Mouse (Mus musculus) midbrain, embryonic 14.5 days (tissue): ENCODE data around the gene Bcat2. TPM values are rescaled to one million over a fixed set of nuclear protein-coding genes. Genes with fewer than 3 reads are reported as not detected.
A peak's percentile ranks its signal among the peaks of the same experiment; 100 is the strongest.

Experiments
- ATAC-seq: fragments of 200-750 bp; cut with Nextera tagmentation; 2 replicates; pipeline ENCODE4 v1.8.0; 2017; ENCODE audit warnings: moderate number of reproducible peaks, moderate library complexity; ENCODE audit not compliant: low FRiP score, low TSS enrichment
- DNase-seq: peaks from one replicate; pipeline ENCODE4 v3.0.0-alpha.2; 2015
- H3K27ac ChIP-seq: fragments of 300-500 bp; sonication (generic); replicated peaks from 2 replicates; pipeline ENCODE4 v1.5.1; 2014; ENCODE audit warnings: mild to moderate bottlenecking, low read depth, low read length, moderate library complexity
- H3K27me3 ChIP-seq: fragments of 300-500 bp; sonication (generic); 2 replicates; pipeline ENCODE4 v1.6.1; 2014; ENCODE audit warnings: low read length, control low read depth, mixed read lengths; ENCODE audit not compliant: control insufficient read depth, insufficient read depth
- H3K36me3 ChIP-seq: fragments of 300-500 bp; sonication (generic); 2 replicates; pipeline ENCODE4 v1.6.1; 2014; ENCODE audit warnings: low read length, control low read depth; ENCODE audit not compliant: control insufficient read depth, insufficient read depth
- H3K4me1 ChIP-seq: fragments of 300-500 bp; sonication (generic); 2 replicates; pipeline ENCODE4 v1.6.1; 2014; ENCODE audit warnings: mild to moderate bottlenecking, antibody characterized with exemption, low read length, control low read depth; ENCODE audit not compliant: control insufficient read depth, insufficient read depth
- H3K4me2 ChIP-seq: fragments of 300-500 bp; sonication (generic); 2 replicates; pipeline ENCODE4 v1.6.1; 2014; ENCODE audit warnings: mild to moderate bottlenecking, low read length, moderate library complexity
- H3K4me3 ChIP-seq: fragments of 300-500 bp; sonication (generic); replicated peaks from 2 replicates; pipeline ENCODE4 v1.5.1; 2014; ENCODE audit warnings: low read depth, low read length
- H3K9ac ChIP-seq: fragments of 300-500 bp; sonication (generic); replicated peaks from 2 replicates; pipeline ENCODE4 v1.6.1; 2014; ENCODE audit warnings: mild to moderate bottlenecking, low read length, moderate library complexity
- H3K9me3 ChIP-seq: fragments of 300-500 bp; sonication (generic); 2 replicates; pipeline ENCODE4 v1.6.1; 2016; ENCODE audit warnings: low read length, control low read depth, mixed read lengths; ENCODE audit not compliant: control insufficient read depth
- WGBS: fragments of 180-500 bp; shearing (Covaris S2); extraction: QIAGEN DNeasy Blood & Tissue Kit; methylation state at CpG from one replicate; pipeline ENCODE4 v1.1.7; 2014; 5-methylcytosine and 5-hydroxymethylcytosine counted together
- polyA plus RNA-seq: library from polyadenylated mRNA; unstranded; fragments of >200 nt; fragmentation: Nextera tagmentation; extraction: Ambion mirVana; gene quantifications from 2 replicates; pipeline ENCODE4 v1.2.1, GENCODE M21; 2014

The Bcat2 gene
- polyA plus RNA-seq, 1 experiment from 2014 or later = 14.9 TPM

DNA sequence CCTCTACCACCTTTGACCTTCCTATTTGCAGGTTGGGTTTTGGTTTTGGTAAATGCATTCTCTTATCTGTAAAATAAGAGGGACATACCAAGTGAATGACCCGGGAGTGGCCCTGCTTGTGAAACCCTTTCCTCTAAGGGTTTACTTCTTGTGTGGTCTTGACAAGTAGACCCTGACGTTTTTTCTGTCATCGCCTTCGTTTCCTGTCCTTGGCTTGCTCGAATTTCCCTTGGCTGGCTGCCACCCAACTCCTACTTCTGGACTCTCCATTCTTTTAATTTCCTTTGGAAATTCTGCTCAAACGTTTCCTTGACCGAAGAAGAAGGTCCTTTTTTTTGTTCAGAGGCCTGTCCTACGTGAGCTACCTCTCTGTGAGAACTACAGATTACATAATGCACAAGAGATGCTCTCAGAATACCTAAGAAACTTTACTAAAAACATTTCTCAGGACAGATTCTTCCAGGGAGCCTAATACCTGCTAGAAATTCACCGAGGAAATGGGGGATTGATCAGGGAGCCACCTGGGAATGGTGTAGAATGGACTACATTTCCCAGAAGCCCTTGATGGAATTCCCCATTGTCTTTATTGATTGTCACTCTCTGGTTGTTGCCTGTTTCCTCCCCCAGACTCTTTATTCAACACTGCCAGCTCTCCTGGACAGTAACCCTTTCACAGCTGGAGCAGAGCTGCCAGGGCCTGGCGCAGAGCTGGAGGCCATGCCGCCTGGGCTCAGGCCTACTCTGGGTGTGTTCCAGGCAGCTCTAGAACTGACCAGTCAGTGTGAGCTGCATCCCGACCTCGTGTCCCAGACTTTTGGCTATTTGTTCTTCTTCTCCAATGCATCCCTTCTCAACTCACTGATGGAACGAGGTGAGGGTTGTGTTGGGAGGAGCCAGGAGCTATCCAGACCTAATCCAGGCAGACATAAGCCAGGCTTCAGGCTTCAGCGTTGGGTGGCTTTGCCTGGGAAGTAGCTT, 66.0 kb downstream of the Bcat2 start:
- Histone ChIP-seq H3K27ac (no peak overlapping the region), H3K4me1 (no peaks in the 10 kb centered on the region), H3K4me2 (no peak overlapping the region), H3K9ac (no peak overlapping the region), H3K27me3 (peaks cover 8% of the 10 kb centered on the region; the same call in 1 of the 2 replicates), H3K4me3 (no peak overlapping the region), H3K9me3 (no peaks in the 10 kb centered on the region), H3K36me3 (peaks cover 7% of the 10 kb centered on the region; the same call in 1 of the 2 replicates)
- DNase-seq (no peak), ATAC-seq (no peak)
- 91% methylated on average over 15 of the region's 15 CpGs for WGBS

DNA sequence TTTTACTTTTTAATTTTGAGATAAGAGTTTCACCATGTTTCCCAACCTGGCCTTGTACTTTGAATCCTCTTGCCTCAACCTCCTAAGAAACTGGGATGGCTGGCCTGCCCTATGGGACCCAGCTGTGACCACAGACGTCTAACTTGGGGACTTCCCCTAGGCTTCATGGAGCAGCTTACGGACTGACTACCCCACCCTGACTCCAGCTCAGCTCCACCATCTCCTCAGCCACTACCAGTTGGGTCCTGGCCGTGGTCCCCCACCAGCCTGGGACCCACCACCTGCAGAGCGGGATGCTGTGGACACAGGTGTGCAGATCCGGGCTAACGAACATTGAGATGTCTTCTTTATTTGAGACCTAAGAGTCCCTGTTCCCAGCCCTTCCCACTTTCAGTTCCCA, 67.8 kb downstream of the Bcat2 start:
- WGBS = 96% methylated on average over 6 of the region's 6 CpGs
- H3K9me3 ChIP-seq = no peaks in the 10 kb centered on the region
- no peak overlapping the region for H3K9ac ChIP-seq
- peaks cover 7% of the 10 kb centered on the region; the same call in 1 of the 2 replicates for H3K36me3 ChIP-seq
- ATAC-seq (no peak), DNase-seq (no peak)
- no peak overlapping the region for H3K27ac ChIP-seq
- H3K4me2 ChIP-seq = peak overlapping the region; percentile 50; the same call in 1 of the 2 replicates
- H3K27me3 ChIP-seq = peaks cover 7% of the 10 kb centered on the region; the same call in 1 of the 2 replicates
- H3K4me3 ChIP-seq = no peak overlapping the region
- peaks cover 7% of the 10 kb centered on the region for H3K4me1 ChIP-seq

DNA sequence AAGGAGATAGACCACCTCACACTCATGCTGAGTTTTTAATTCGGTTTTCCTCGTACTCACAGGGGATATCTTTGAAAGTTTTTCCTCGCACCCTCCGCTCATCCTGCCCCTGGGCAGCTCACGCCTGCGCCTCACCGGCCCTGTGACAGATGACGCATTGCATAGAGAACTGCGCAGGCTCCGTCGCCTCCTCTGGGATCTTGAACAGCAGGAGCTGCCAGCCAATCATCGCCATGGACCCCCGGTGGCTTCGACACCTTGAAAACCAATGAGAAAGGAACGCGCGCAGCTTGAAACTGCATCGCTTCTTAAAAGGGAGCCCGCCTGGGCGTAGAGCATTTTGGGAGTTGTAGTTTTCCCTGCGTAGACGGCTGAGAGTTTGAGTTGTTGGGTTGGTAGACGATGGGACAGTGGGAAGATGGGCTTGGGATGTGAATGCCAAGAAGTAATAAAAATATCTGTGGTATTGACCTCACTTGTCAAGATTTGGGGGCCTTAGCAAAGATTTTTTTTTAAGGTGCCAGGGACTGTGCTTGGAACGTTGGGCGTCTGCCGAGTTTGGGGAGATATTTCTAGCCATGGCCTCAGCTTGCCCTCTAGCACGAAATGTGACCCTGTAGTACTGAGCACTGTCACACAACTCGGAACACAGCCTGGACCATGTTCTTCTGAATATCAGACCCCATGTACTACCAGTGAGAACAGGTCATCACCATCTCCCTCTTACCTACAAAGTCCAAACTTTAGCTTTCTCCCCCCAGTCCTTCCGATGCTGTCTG, 68.9 kb downstream of the Bcat2 start:
- 17% methylated on average over 29 of the region's 29 CpGs for WGBS
- no peak overlapping the region for H3K27ac ChIP-seq

More for the DNA sequence above, 68.9 kb downstream of the Bcat2 start:
- Histone ChIP-seq H3K4me2 (peak overlapping the region; percentile 50), H3K27me3 (no peaks in the 10 kb centered on the region), H3K4me3 (peak overlapping the region; percentile 22), H3K36me3 (peaks cover 7% of the 10 kb centered on the region; the same call in 1 of the 2 replicates), H3K9me3 (no peaks in the 10 kb centered on the region), H3K9ac (no peak overlapping the region; the same call in 1 of the 2 replicates), H3K4me1 (peaks cover 12% of the 10 kb centered on the region)
- DNase-seq = peak; percentile 99
- peak; percentile 88 for ATAC-seq

Other genes starting within 250 kb of the Bcat2 start
- gene Trpm4, start 236.4 kb upstream of the Bcat2 start, polyA plus RNA-seq = 8.4 and 9.5 TPM in 2 replicates
- not detected in 2 replicates for gene Hrc, start 234.9 kb upstream of the Bcat2 start, polyA plus RNA-seq
- gene Ppfia3, start 203.1 kb upstream of the Bcat2 start, polyA plus RNA-seq = 26.9 and 28.0 TPM in 2 replicates
- gene Lin7b, start 199.6 kb upstream of the Bcat2 start, polyA plus RNA-seq = 11.6 and 26.5 TPM in 2 replicates
- 80.6 and 135 TPM in 2 replicates for gene Snrnp70, start 174.4 kb upstream of the Bcat2 start, polyA plus RNA-seq
- gene Kcna7, start 164.5 kb upstream of the Bcat2 start, polyA plus RNA-seq = not detected in 2 replicates
- gene Ntf5, start 156.5 kb upstream of the Bcat2 start, polyA plus RNA-seq = not detected in 2 replicates
- gene Lhb, start 149.3 kb upstream of the Bcat2 start, polyA plus RNA-seq = 0.34 TPM in 1 of 2 replicates, not detected in the other
- 15.5 TPM in 2 replicates for gene Gys1, start 135.3 kb upstream of the Bcat2 start, polyA plus RNA-seq
- 110 and 114 TPM in 2 replicates for gene Ruvbl2, start 132.1 kb upstream of the Bcat2 start, polyA plus RNA-seq
- gene Ftl1, start 110.3 kb upstream of the Bcat2 start, polyA plus RNA-seq = 5,898 and 6,785 TPM in 2 replicates
- gene Bax, start 103.3 kb upstream of the Bcat2 start, polyA plus RNA-seq = 107 and 182 TPM in 2 replicates
- 0.13 and 0.32 TPM in 2 replicates for gene Tulp2, start 88.3 kb upstream of the Bcat2 start, polyA plus RNA-seq
- gene Gm45808, start 83.3 kb upstream of the Bcat2 start, polyA plus RNA-seq = not detected in 2 replicates
- 3.1 and 3.2 TPM in 2 replicates for gene Dhdh, start 81.3 kb upstream of the Bcat2 start, polyA plus RNA-seq
- 86.5 and 89.5 TPM in 2 replicates for gene Nucb1, start 59.7 kb upstream of the Bcat2 start, polyA plus RNA-seq
- gene Ppp1r15a, start 43.9 kb upstream of the Bcat2 start, polyA plus RNA-seq = 9.5 and 10.2 TPM in 2 replicates
- gene Plekha4, start 43.8 kb upstream of the Bcat2 start, polyA plus RNA-seq = 0.53 and 0.77 TPM in 2 replicates
- not detected in 2 replicates for gene Hsd17b14, start 15.3 kb upstream of the Bcat2 start, polyA plus RNA-seq
- not detected in 2 replicates for gene Fgf21, start 45.3 kb downstream of the Bcat2 start, polyA plus RNA-seq
- not detected in 2 replicates for gene Fut1, start 47.1 kb downstream of the Bcat2 start, polyA plus RNA-seq
- not detected in 2 replicates for gene Izumo1, start 51.7 kb downstream of the Bcat2 start, polyA plus RNA-seq
- 12.3 and 14.9 TPM in 2 replicates for gene Rasip1, start 57.3 kb downstream of the Bcat2 start, polyA plus RNA-seq
- 3.0 and 4.3 TPM in 2 replicates for gene Mamstr, start 69.8 kb downstream of the Bcat2 start, polyA plus RNA-seq
- 0.11 and 0.12 TPM in 2 replicates for gene Fut2, start 96.2 kb downstream of the Bcat2 start, polyA plus RNA-seq
- 0.30 TPM in 1 of 2 replicates, not detected in the other for gene Ntn5, start 113.9 kb downstream of the Bcat2 start, polyA plus RNA-seq
- gene Sec1, start 124.2 kb downstream of the Bcat2 start, polyA plus RNA-seq = 0.21 TPM in 1 of 2 replicates, not detected in the other
- 28.1 and 49.1 TPM in 2 replicates for gene Car11, start 129.7 kb downstream of the Bcat2 start, polyA plus RNA-seq
- gene Dbp, start 134.9 kb downstream of the Bcat2 start, polyA plus RNA-seq = 1.9 and 4.3 TPM in 2 replicates
- 631 and 710 TPM in 2 replicates for gene Rpl18, start 145.3 kb downstream of the Bcat2 start, polyA plus RNA-seq
- gene Sphk2, start 147.8 kb downstream of the Bcat2 start, polyA plus RNA-seq = 17.2 and 19.2 TPM in 2 replicates
- gene Fam83e, start 151.1 kb downstream of the Bcat2 start, polyA plus RNA-seq = 0.46 and 0.90 TPM in 2 replicates
- not detected in 2 replicates for gene Spaca4, start 155.7 kb downstream of the Bcat2 start, polyA plus RNA-seq
- gene Lmtk3, start 213.6 kb downstream of the Bcat2 start, polyA plus RNA-seq = 25.2 and 30.2 TPM in 2 replicates
- 5.2 and 8.5 TPM in 2 replicates for gene Sult2b1, start 214.5 kb downstream of the Bcat2 start, polyA plus RNA-seq
- 281 and 288 TPM in 2 replicates for gene Cyth2, start 244.4 kb downstream of the Bcat2 start, polyA plus RNA-seq